Mouse (Mus musculus): Measurements from ENCODE around the gene Fermt2. TPM values are rescaled to one million over a fixed set of nuclear protein-coding genes. Genes with fewer than 3 reads are reported as not detected.

Fermt2 gene
- polyA plus RNA-seq, 1 experiment from 2014 or later = 88.1 TPM

GRCm38 (mm10) chr14:45419323-45419722 is 110.6 kb downstream of the Fermt2 start:
- no peak overlapping the region for H3K27ac ChIP-seq (ENCODE audit: low read depth, low read length)
- no peak overlapping the region for H3K9ac ChIP-seq (ENCODE audit: low read depth, low read length)
- H3K4me1 ChIP-seq (replicated peaks; ENCODE audit: control insufficient read depth, insufficient read depth, low read length) = no peaks in the 10 kb centered on the region
- H3K4me2 ChIP-seq (replicated peaks; ENCODE audit: low read depth, low read length) = no peak overlapping the region
- no peak for DNase-seq (ENCODE audit: low spot score)
- no peak for ATAC-seq (ENCODE audit: low FRiP score)
- H3K9me3 ChIP-seq (ENCODE audit: control insufficient read depth, low read length) = no peaks in the 10 kb centered on the region
- no peak overlapping the region for H3K4me3 ChIP-seq (ENCODE audit: low read depth, low read length)
- WGBS = 77% methylated on average over 4 of the region's 4 CpGs
- H3K27me3 ChIP-seq (ENCODE audit: control insufficient read depth, insufficient read depth, low read length) = no peaks in the 10 kb centered on the region
- no peaks in the 10 kb centered on the region for H3K36me3 ChIP-seq (ENCODE audit: control insufficient read depth, insufficient read depth, low read length)

DNA sequence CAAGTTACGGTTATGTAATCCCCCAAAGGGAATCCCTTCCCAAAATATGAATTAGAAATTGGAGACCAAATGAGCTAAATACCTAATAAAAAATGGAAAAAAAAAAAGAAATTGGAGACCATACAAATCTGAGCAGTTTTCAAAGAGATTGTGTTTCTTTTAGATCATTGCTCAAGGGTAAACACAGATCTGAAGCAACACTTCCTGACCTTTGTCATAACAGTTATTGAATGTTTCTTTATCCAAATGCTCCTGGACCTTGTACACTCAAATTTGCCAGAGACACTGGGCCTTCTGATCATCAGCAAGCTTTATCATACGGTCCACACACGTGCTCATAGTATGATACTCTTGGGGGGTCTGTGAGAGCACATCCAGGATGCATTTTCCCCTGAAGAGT is 111.4 kb downstream of the Fermt2 start:
- H3K4me1 ChIP-seq (replicated peaks; ENCODE audit: control insufficient read depth, insufficient read depth, low read length) = no peaks in the 10 kb centered on the region
- 84% methylated on average over 3 of the region's 3 CpGs for WGBS
- no peak for ATAC-seq (ENCODE audit: low FRiP score)
- no peaks in the 10 kb centered on the region for H3K27me3 ChIP-seq (ENCODE audit: control insufficient read depth, insufficient read depth, low read length)
- H3K9ac ChIP-seq (ENCODE audit: low read depth, low read length) = no peak overlapping the region
- H3K27ac ChIP-seq (ENCODE audit: low read depth, low read length) = no peak overlapping the region
- H3K36me3 ChIP-seq (ENCODE audit: control insufficient read depth, insufficient read depth, low read length) = no peaks in the 10 kb centered on the region
- no peak overlapping the region for H3K4me3 ChIP-seq (ENCODE audit: low read depth, low read length)
- no peak overlapping the region for H3K4me2 ChIP-seq (replicated peaks; ENCODE audit: low read depth, low read length)
- H3K9me3 ChIP-seq (ENCODE audit: control insufficient read depth, low read length) = no peaks in the 10 kb centered on the region
- DNase-seq (ENCODE audit: low spot score) = no peak

DNA sequence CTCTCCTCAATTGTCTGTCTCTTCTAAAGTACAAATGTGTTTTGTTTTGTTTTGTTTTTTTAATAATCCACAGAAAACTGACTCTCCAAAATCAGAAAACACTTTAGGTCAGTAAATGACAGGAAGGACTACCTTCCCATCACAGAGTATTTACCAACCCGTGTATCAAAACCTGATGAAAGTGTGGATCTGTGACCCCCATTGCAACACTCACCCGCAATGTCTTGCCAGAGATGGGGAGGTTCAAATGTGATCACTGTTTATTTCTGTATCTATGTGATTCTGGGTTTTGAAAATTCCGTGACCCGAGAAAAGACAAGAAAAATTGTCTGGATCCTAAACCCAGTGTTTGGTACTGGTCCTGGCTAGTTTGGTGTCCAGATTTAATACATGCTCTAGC is 113.7 kb downstream of the Fermt2 start:
- no peaks in the 10 kb centered on the region for H3K9me3 ChIP-seq (ENCODE audit: control insufficient read depth, low read length)
- no peaks in the 10 kb centered on the region for H3K27me3 ChIP-seq (ENCODE audit: control insufficient read depth, insufficient read depth, low read length)
- no peak overlapping the region for H3K27ac ChIP-seq (ENCODE audit: low read depth, low read length)
- ATAC-seq (ENCODE audit: low FRiP score) (no peak), DNase-seq (ENCODE audit: low spot score) (no peak)
- no peaks in the 10 kb centered on the region for H3K36me3 ChIP-seq (ENCODE audit: control insufficient read depth, insufficient read depth, low read length)
- no peak overlapping the region for H3K4me3 ChIP-seq (ENCODE audit: low read depth, low read length)
- no peaks in the 10 kb centered on the region for H3K4me1 ChIP-seq (replicated peaks; ENCODE audit: control insufficient read depth, insufficient read depth, low read length)
- 89% methylated on average over 4 of the region's 4 CpGs for WGBS
- H3K4me2 ChIP-seq (replicated peaks; ENCODE audit: low read depth, low read length) = no peak overlapping the region
- H3K9ac ChIP-seq (ENCODE audit: low read depth, low read length) = no peak overlapping the region

Other genes starting within 250 kb of the Fermt2 start
- gene Ero1l, start 211.3 kb downstream of the Fermt2 start, polyA plus RNA-seq (2014; fragmentation: Nextera tagmentation; extraction: Ambion mirVana) = 32.2 and 33.9 TPM in 2 replicates
- 253 and 263 TPM in 2 replicates for gene Psmc6, start 200.3 kb downstream of the Fermt2 start, polyA plus RNA-seq (2014; fragmentation: Nextera tagmentation; extraction: Ambion mirVana)
- gene Styx, start 179.0 kb downstream of the Fermt2 start, polyA plus RNA-seq (2014; fragmentation: Nextera tagmentation; extraction: Ambion mirVana) = 35.2 and 51.6 TPM in 2 replicates
- 41.7 and 44.5 TPM in 2 replicates for gene Gnpnat1, start 125.2 kb downstream of the Fermt2 start, polyA plus RNA-seq (2014; fragmentation: Nextera tagmentation; extraction: Ambion mirVana)
- 15.0 and 15.1 TPM in 2 replicates for gene Ddhd1, start 128.0 kb upstream of the Fermt2 start, polyA plus RNA-seq (2014; fragmentation: Nextera tagmentation; extraction: Ambion mirVana)

Data from hindbrain, embryonic 11.5 days (tissue).